Mouse (Mus musculus): ENCODE data around the gene Hoxb1.

Hoxb1 gene

DNA sequence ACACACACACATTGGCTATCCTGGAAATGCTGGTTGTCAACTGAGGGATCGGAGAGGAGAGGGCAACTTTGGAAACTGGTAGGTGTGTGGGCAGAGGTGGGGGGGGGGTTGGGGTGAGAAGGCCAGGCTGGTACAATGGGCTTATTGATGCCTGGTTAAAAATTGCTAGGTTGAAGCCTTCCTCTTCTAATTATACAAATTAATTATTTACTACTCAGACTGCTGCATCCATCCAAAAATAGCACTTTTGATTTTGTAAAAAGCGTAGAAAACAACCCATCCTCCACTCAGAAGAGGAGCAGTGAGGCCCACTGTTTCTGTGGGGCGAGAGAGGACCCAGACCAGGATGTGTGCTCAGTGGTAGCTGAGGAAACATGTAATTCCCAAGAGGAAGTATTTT is 30.6 kb upstream of the Hoxb1 start:
- no peak for DNase-seq

DNA sequence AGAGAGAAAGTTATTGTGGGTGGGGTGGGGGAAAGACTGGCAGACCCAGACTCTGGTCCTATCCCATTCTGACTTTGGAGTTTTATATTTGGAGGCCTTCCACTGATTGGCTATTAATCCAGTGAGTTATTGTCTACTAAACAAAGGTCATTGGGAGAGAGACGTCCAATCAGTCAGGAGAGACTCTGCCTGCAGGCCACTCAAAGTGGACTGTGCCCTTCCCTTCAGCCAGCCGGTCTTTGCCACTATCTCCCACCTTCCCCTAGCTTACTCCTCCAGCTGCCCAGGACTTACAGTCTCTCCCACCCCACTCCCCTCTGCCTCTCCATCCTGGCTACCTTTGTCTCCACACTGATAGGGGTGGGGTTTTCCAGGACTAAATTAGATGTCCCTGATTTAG is 29.0 kb upstream of the Hoxb1 start:
- DNase-seq: no peak

DNA sequence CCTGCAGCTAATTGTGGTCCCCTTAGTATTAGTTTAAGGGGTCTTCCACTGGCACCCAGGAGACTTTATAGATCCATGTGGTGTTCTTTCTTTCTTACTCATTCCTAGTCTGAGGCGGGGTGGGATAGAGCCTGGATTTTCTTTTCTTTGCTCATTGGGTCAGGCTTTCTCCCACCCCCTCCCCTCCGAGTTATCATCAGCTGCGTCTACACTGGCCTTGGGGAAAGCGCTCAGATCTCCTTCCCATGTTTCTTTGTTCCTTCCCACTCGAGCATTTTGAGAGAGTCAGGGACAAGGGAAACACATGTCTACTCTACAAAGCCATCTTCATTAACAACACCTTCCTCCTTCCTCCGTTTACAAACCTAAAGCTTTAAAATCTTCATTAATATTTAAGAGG is 28.5 kb upstream of the Hoxb1 start:
- no peak for DNase-seq

DNA sequence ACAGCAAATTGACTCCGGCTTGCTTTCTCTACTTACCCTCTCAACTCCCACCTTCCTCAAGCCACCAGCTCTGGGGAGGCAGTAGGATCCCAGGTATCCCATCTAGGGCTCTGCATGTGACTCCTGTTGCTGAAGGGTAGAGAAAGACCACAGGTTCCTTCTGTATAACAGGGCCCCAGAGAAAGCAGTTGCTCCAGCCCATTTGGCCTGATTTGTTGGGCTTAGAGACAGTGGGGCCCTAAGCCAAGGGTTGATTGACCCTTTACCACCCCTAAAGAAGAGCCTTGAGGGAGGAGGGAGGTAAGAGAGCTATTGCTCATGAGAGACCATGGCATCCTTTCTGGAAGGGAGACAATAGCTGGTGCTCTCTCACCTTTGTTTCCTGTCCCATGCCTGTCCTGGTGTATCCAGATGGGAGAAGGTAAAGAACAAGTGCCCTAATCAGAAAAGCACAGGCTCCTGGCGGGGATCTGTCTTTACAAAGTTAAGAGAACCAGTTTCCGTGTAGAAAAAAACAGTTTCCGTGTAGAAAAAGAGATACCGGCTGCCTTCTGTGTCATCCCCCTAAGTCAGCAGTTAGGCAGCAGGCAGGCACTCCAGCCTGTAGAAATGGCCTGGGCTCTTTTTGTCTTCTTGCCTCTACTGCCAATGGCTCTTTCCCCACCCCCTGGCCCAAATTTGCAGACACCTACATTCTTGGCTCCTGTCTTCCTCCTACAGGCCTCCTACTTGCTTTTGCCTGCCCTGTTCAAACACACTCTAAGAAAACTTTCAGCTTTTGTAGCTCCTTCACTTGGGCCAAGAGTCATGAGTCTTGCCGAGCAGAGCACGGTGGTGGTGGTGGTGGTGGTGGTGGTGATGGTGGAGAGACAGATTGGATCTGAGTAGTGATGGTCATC is 26.3 kb upstream of the Hoxb1 start:
- no peak for DNase-seq

DNA sequence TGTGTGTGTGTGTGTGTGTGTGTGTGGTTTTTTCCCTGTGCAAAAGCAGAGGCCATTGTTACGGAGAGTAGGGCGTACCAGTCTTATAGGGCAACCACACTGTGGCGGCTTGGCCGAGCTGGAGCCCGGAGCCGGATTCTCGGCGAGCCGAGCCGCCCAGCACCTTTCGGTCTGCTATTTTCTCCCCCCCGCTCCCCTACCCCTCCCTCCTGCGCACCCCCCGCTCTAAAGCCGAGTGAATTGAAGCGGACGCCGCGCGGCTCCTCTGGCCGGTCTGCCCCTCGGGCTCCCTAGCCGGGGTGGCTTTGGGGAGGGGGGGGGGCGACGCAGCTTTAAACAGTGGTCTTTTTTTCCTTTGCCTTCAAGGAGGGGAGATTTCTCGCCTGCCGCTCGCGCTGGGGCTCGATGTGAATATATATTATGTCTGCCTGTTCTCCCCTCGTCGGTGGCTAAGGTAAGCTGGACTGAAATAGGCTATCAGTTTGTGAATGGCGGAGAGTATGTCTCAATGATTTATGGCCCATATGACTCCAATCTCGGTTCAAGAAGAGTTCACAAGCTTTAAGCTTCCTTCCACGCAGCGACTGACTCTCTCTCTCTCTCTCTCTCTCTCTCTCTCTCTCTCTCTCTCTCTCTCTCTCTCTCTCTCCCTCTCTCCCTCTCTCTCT is 24.7 kb upstream of the Hoxb1 start:
- no peak for DNase-seq

DNA sequence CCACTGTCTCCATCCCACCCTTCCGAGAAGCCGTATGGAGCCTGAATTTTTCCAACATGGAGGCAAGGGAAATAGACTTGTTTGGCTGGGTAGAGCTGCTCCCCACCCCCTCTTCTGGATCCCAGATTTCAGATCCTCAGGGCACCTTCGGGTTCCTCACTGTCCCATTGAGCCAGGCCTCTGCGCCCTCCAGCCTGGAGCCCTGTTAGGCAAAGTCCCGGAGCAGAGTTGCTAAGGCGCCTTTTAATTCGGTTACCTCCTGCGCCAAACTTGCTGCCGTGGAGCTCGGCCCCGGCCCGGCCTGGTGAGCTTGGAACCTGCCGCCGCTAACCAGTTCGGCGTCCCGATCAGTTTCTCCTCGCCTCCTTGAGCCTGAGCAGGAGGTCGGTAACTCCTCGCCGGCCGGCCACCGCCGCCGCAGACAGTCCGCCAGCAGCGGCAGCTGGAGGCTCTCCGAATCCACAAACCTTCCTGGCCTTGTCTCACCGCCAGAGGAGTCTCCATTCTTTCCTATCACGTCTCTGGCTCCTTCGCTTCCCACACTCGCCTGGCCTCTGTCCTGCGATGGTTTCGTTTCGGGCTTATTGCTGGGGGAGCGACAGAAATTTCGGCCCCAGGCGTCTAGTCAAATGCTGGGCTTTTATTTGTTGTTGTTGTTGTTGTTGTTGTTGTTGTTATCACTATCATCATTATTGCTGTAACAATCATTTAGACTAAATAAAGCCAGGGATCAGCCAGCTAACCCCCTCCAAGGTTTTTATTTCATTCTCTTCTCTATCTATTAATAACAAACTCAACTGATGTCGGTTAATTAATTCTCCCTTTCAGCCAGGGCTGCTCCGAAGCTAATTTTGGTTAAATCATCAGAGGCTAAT is 23.6 kb upstream of the Hoxb1 start:
- no peak for DNase-seq

DNA sequence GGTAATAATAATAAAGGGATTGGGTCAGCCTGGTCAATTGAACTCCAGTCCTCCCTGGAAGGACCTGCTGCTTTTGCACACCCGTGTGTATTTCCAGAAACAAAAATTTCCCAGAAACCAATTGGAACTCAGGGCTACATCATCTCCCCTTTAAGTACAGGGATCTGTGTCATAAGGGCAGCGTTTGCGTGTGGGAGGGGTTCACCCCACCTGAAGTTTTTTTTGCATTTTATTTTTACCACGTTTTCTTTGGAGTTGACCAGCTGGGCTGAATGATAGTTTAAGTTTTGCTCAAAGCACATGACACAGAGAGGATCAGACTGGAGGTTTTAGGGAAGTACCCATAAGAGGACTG is 23.0 kb upstream of the Hoxb1 start:
- no peak for DNase-seq

DNA sequence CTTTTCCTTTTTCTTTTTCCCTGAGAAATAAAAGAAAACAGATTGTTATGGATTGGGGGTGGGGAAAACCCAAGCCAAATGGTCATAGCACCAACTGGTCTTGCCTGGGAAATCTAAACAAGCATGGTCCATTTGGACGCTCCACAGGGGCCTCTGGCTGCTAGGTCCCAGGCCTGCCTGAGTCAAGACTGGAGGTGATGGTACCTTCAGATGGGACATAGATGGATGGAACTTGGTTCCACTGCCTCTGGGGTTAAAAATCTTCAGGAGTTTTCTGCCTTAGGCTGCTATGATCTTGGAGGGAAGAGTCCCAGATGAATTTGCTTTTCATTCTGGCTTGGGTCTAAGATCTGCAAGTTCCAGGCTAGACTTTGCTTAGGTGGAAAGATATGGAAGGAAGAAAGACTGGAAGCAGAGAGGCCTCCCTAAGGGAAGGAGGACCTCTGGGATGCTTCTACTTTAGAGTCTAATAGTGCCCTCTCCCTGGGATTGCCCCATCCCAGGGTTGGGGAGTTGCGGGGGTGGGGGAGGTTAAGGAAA is 22.3 kb upstream of the Hoxb1 start:
- DNase-seq: no peak

DNA sequence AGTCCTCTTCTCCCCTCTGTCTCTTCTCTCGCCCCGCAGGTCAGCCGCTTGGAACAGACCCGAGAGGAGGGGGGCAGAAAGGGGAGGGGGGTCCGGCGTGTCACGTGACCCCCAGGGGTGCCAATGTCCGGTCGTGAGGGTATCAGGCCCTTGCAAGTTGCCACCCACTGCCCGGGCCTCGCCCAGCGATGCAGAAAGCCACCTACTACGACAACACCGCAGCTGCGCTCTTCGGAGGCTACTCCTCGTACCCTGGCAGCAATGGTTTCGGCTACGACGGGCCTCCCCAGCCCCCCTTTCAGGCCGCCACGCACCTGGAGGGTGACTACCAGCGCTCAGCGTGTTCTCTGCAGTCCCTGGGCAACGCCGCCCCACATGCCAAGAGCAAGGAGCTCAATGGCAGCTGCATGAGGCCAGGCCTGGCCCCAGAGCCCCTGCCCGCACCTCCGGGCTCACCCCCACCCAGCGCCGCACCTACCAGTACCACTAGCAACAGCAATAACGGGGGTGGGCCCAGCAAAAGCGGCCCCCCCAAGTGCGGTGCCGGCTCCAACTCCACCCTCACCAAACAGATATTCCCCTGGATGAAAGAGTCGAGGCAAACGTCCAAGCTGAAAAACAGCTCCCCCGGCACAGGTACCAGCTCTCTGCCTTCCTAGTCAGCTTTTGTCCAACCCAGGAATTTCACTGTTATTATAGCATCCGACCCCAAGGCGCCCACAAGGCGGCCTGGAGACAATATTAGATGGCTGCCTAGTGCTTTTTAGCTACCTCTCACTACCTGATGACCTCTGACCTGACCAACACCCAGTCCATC is 21.3 kb upstream of the Hoxb1 start:
- no peak for DNase-seq

DNA sequence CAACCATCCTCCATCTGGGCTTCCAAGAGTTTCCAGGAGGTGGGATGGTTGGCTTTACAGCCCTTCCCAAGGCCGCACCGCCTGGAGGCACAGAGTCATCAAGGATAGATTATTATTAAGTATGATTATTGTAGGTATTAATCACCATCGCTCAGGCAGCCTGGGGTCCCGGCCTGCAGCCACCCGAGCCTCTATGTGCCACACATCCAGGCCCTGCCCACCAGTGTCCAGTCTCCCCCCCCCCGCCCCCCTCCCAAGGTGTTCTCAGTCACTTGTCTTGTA is 20.7 kb upstream of the Hoxb1 start:
- DNase-seq: no peak

DNA sequence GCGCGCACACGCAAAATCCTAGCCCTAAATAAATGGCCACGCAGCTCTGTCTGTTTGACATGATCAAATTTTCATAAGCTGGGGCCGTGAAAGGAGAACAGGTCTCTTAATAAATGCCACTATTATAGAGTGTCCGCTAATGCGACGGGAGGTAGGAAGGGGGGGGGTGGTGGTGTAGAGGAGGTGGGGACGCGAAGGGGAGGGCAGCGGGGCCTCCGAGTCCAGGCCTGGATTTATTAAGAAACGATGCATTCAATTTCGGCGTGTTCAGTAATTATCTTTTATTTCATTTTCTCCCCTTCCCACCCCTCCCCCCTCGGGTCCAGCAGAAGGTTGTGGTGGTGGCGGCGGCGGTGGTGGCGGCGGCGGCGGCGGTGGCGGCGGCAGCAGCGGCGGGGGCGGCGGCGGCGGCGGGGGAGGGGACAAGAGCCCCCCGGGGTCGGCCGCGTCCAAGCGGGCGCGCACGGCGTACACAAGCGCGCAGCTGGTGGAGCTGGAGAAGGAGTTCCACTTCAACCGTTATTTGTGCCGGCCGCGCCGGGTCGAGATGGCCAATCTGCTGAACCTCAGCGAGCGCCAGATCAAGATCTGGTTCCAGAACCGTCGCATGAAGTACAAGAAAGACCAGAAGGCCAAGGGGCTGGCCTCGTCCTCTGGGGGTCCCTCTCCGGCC is 20.2 kb upstream of the Hoxb1 start:
- no peak for DNase-seq

DNA sequence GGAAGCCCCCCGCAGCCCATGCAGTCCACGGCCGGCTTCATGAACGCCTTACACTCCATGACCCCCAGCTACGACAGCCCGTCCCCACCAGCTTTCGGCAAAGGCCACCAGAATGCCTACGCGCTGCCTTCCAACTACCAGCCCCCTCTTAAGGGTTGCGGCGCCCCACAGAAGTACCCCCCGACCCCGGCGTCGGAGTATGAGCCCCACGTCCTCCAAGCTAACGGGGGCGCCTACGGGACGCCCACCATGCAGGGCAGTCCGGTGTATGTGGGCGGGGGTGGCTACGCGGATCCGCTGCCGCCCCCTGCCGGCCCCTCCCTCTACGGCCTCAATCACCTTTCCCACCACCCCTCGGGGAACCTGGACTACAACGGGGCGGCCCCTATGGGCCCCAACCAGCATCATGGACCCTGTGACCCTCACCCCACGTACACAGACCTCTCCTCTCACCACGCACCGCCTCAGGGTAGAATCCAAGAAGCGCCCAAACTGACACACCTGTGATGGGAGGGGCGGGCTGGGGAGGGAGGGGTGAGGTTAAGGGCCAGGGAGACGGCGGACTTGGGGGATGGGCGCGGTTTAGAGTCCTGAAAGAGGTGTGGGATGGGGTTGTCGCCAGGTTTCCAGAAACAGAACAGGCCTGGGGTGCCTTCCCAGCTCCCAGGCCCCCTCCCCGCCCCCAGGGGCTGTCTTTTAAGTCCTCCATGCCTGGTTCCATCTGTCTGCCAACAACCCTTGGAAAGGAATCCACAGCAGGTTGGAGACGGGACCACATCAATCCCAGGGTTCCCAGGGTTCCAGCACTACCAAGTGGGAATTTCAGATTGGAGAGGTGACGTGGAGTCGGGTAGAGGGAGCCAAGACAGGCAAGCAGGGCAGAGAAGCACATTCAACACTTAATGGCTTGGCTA is 19.4 kb upstream of the Hoxb1 start:
- no peak for DNase-seq

DNA sequence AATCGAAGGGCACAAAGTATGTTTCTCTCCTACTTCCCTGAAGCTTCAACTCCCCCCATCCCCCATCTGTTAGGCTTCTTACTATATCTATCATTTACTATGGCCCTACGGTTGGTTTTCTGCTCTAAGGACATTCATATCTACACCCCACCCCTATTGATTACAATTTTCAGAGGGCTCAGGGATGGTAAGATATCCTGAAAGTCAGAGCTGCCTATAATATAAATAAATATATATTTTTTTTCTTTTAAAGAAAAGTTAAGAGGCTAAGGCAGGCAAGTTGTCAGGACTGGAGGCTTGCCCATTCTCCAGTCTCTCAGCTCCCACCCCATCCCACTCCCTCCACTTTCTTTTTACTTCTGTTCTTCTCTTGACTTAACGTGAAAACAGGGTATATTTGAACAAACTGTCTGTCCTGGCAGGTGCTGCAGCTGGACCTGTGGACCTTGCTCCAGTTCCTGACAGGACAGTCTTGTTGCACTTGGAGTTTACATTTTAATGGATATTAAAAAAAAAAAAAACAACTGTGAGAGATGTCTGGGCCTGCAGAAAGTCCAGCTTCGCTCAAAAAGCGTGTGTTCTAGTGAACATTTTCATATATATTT is 18.5 kb upstream of the Hoxb1 start:
- no peak for DNase-seq

DNA sequence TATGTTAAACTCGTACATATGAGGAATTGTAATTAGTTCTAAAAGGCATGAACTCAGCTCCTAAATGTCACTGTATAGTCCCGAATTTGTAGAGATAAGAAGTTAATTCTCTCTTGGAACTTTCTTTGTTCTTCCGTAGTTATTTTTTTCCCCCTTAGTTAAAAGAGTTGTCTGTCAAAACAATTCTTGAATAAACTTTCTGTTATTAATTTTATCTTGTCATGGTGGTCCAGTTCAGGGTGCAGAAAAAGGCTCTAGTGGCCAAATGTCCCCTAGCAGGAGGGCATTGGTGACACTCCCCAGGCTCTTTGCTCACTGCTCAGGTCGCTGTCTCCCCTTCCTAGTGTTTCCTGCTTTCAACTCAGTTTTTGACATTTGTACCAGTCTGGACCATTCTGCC is 17.8 kb upstream of the Hoxb1 start:
- DNase-seq: no peak

DNA sequence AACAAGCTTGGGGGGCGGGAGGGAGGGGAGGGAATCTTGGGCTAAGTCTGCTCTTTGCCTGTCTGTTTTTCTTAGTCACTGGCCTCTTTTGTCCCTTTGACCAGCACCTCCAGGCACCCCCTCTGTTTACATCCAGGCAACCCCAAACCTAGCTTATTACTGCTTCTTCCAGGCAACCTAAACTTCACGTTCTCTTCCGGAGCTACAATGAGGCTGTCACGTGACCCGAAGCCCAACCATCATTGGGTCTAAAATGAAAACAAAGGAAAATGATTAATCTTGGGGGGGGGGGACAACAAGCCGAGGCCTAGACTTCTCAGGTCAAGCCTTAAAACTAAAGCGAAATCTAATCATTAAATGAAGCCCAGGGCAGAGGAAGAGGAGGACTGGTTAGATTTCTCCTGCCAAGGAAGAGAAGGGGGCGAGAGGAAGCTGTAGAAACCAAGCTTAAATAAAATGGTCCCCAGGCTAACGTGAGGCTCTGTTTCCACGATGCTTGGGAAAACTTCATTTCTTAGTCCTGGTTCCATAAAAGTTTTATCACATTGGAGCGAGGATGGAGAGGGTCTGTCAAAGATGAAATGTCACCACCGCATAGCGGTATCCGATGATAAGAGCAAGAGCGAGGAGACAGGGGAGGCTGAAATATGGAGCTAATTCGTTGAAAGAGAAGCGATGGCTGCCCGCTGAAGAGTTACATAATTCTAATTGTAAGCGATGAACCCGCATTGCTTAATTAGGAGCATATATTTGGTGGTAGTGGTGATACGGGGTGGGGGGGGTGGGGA is 17.2 kb upstream of the Hoxb1 start:
- DNase-seq: no peak

DNA sequence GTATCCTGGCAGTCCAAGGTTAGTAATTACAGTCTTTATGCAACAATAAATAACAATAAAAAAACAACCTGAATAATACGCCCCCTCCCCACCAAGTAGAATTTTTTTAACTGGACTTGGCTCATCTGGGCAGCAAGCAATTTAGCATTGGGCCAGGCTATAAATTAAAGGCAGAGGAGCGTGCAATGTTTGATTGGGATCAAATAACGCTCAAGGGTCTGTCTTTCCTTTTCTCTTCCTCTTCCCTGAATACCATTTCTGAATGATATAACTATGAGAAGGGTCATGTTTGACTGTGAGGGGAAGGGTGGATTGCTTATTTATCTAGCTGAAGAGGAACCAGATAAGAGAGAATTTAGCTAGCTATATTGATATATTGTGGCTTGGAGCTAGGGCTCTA is 16.6 kb upstream of the Hoxb1 start:
- DNase-seq: no peak

DNA sequence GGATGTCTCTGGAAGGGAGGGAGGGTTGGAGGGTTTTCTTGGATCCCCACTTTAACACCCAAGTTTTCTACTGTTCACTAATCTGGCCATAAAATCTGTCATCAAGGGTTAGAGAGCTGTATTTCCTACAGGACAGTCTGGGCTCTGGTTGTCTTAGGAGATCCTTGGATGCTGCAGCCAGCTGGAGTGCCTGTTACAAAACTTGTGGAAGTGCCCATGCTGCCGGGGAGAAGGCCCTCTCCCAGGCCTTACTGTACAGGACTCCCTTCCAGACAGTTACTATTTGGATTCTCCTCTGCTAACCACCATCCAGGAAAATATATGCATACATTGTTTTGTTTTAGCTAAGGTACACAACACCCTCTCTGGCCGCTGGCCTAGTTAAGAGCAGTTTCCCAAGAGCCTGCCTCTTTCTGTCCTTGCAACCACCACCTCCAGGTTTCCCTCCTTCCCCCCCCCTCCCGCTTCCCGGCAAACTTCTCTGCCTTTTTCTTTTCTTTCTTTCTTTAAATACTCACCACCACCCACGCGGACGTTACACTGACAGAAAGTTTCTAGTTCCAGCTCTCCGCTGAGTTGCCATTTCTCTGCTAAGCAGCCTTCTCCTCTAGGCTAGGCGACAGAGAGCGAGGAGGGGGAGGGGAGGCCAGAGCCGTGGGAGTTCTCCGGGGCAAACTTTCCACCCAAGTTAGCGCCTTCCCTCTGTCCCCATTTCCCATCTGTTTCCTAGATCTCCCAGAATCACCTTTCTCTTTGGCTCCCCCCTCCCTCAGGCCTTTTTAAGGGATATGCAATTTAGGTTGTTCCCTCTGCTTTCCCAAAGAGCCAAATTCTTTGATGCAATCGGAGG is 15.8 kb upstream of the Hoxb1 start:
- DNase-seq: no peak

DNA sequence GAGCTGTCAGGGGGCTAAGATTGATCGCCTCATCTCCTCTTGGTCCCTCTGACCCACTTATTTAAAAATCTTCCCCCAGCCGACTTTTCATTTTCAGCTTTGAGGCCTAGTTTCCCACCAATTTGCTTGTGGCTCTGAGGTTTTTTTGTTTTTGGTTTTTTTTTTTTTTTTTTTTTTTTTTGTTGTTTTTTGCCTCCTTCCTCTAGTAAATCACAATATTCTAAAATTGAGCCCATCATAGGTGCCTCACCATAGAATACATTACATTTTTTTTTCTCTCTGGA is 15.3 kb upstream of the Hoxb1 start, which contains the start of gene Hoxb2:
Gene Hoxb2 (plus strand): TSS at position 185 of the 284 bp plus-strand sequence.
- no peak for DNase-seq

DNA sequence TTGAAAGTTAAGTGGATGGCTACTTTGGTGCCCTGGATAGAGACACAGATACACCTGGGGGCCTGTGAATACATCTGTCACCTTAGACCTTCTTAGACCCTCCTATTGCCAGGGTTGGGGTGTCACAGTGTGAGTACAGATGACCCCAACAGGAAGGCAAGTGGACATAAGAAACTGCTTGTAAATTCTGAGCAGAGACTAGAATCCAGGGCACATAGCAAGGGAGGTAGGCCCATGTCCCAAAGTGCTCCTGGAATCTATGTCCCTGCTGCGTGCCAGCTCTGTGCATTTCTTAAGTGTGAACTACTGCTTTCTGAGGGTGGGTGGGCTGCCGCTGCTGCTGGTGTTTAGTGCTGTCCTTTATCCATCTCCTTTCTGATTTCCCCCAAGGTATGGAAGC is 14.8 kb upstream of the Hoxb1 start:
- DNase-seq: no peak

Data from thymus, adult 18-20 months (tissue).